Comparison of ENCODE assay signal across 8 mouse cellular contexts in the genomic region with DNA sequence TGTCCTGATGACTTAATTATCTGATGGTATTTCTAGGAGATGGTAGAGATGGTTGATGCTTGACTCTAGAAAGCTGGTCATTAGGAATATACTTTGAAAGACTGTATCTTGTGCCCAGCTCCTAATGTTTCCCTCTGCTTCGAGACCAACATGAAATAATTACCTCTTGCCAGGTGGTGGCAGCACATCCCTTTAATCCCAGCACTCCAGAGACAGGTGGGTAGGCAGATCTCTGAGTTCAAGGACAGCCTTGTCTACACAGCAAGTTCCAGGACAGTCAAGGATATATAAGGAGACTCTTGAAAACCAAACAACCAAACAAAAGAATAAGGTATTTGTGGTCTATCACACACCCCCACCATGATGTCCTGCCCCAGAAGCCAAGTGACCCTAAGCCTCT. TPM values are rescaled to one million over a fixed set of nuclear protein-coding genes. Genes with fewer than 3 reads are reported as not detected.
DNase-seq lines count a peak whose midpoint lies in the region.

No protein-coding gene starts in this region.

- intact Hi-C loops in heart, postnatal 10 days (cut with DNase I), result no loop called here
- intact Hi-C loops in left cerebral cortex, postnatal 36 days (cut with DNase I), result no loop called here

- DNase-seq in heart, adult 11 months, result peak; percentile 73
- no peak for DNase-seq in heart, postnatal 10 days
- peak; percentile 48 to 61 for DNase-seq in B cell, adult 2 months
- DNase-seq in adipocyte (ENCODE audit: low spot score), result peak; percentile 22
- peak; percentile 33 for DNase-seq in lung, postnatal 10 days
- no peak for DNase-seq in layer of hippocampus, adult 9-11 months
- DNase-seq in left cerebral cortex, postnatal 36 days (ENCODE audit: low spot score in 2 of 2), result no peak
- DNase-seq in frontal cortex, postnatal 25 days (ENCODE audit: low spot score in 2 of 2), result no peak

RNA-seq across cellular contexts. Expression of a gene that starts 17.2 kb away (rescaled TPM):
- 10 to 100 TPM; 25.5 to 27.5 TPM for total RNA-seq in heart, postnatal 10 days (2021)
- total RNA-seq in left cerebral cortex, postnatal 36 days (2021), result 10 to 100 TPM; 29.5 to 34.9 TPM

RNA-seq across cellular contexts. Expression of a gene that starts 55.2 kb away (rescaled TPM):
- total RNA-seq in heart, postnatal 10 days (2021), result 10 to 100 TPM; 12.8 to 19.3 TPM
- total RNA-seq in left cerebral cortex, postnatal 36 days (2021), result 10 to 100 TPM; 24.1 to 33.0 TPM

RNA-seq across cellular contexts. Expression of a gene that starts 55.3 kb away (rescaled TPM):
- 1 to 10 TPM; 8.3 to 9.6 TPM for total RNA-seq in heart, postnatal 10 days (2021)
- 10 to 100 TPM; 10.5 to 15.2 TPM for total RNA-seq in left cerebral cortex, postnatal 36 days (2021)

Comparison
In these comparisons a context has a peak if more than half of its experiments do, and no peak if none do; other contexts are left out.
1. DNase-seq: peak in heart, adult 11 months (single experiment), B cell, adult 2 months (2 of 2), adipocyte (single experiment) and lung, postnatal 10 days (single experiment); none in heart, postnatal 10 days (0 of 2), layer of hippocampus, adult 9-11 months (single experiment), left cerebral cortex, postnatal 36 days (0 of 2) and frontal cortex, postnatal 25 days (0 of 2).